Mouse (Mus musculus) cortical plate, adult 2 months (tissue): Measurements from ENCODE around the gene Cdk17.

Source experiments
- CTCF ChIP-seq: fragments of 200-500 bp; IDR thresholded peaks from 2 replicates; pipeline ENCODE4 v1.5.1; 2011; ENCODE audit warnings: mild to moderate bottlenecking, control low read depth, low read length; ENCODE audit not compliant: insufficient read depth; ENCODE audit errors: extremely low read depth
- POLR2A ChIP-seq: fragments of 200-500 bp; IDR thresholded peaks from 2 replicates; pipeline ENCODE4 v1.6.1; 2011; ENCODE audit warnings: mild to moderate bottlenecking, low read length, control low read depth; ENCODE audit not compliant: insufficient read depth; ENCODE audit errors: extremely low read depth

DNA sequence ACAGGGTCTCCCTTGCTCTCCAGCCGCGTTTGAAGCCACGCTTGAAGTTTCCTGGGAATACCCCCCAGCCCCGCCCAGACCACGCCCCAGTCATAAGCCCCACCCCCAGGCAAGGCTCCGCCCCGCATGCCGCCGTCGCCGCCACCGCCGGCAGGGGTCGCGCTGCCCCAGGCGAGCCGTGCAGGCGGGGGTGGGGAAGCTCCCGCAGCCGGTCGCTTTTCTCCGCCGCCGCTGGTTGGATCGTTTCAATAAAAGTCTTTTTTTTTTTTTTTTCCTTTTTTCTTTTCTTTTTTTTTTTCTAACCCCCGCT is 223 bp upstream of the Cdk17 start:
- peak; percentile 47 for TF ChIP-seq CTCF
- TF ChIP-seq POLR2A: no peak
